Comparison of ENCODE assay signal across 14 mouse cellular contexts in the genomic region with DNA sequence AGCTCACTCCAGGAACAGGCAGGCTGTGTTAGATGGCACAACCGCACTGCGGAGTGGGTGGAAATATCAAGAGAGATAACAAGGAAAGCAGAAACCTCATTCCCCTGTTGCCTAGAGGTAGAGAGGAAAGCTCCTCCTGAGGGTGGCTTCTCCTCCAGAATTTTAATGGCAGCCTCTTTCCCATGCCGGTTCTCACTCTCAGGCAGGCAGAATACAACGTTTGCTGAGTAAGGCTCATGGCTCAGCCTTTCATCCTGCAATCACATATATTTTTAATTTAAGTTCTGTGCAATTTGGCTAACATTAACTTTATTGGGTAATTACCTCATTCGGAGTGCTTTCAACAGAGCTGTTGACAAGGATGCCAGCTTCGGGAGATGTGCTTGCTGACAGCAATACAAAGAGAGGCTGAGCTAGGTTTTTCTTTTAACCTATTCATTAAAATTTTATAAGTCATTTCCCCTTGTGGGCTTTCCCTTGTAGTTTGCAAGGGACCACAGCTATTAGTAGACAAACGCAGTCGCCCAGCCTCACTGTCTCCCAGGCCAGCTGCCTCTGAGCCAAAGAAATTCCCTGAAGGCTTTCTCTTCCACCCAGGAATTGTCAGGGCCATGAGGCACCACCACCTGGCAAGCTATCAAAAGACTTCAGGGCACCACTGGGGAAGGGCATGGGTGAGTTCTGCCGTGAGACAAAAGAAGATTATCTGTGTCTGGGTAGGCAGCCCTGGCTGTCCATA.
DNase-seq lines count a peak whose midpoint lies in the region; ATAC-seq and TF ChIP-seq lines count a peak whose summit lies in the region.
"Had no signal": no experiment of that assay in that cellular context is flagged by ENCODE, and none has a peak within 500 bp of the region (broad histone marks: within the 10 kb centered on the region; RNA-seq: fewer than 3 reads in every experiment).

No protein-coding gene starts in this region.

- no peaks in the 10 kb centered on the region for H3K4me1 ChIP-seq in limb, embryonic 14.5 days (ENCODE audit: control insufficient read depth, insufficient read depth, low read length)
- H3K4me1 ChIP-seq: heart, embryonic 15.5 days had no signal

- H3K27me3 ChIP-seq in limb, embryonic 14.5 days (ENCODE audit: control insufficient read depth, insufficient read depth, low read length) = no peaks in the 10 kb centered on the region
- H3K27me3 ChIP-seq: heart, embryonic 15.5 days had no signal

- TF ChIP-seq POLR2A in limb, embryonic 14.5 days (IDR thresholded peaks at IDR 0.05; ENCODE audit: borderline replicate concordance, extremely low read depth, insufficient read depth, insufficient read length) = no peak

- no peak for ATAC-seq in limb, embryonic 14.5 days (ENCODE audit: low FRiP score, low read depth)
- ATAC-seq: intestine, postnatal 0 days had no signal

- intact Hi-C loops in left cerebral cortex, postnatal 4 days (cut with DNase I) = no loop called here
- intact Hi-C loops in left cerebral cortex, postnatal 14 days (cut with DNase I) = no loop called here
- intact Hi-C loops in left cerebral cortex, postnatal 10 days (cut with DNase I) = no loop called here

- DNase-seq in adrenal gland, adult 2 months = peak; percentile 19
- DNase-seq in adrenal gland, adult 18-20 months (ENCODE audit: low spot score in 2 of 2) = no peak
- DNase-seq in left cerebral cortex, postnatal 4 days = peak; percentile 41
- no peak for DNase-seq in left cerebral cortex, postnatal 14 days (ENCODE audit: low spot score in 2 of 2)
- DNase-seq in limb, embryonic 14.5 days (ENCODE audit: low spot score) = peak; percentile 10
- DNase-seq in retina, postnatal 1 day = peak; percentile 37
- DNase-seq in lung, postnatal 36 days = no peak
- no peak for DNase-seq in left cerebral cortex, postnatal 10 days (ENCODE audit: extremely low spot score in 1 of 2, low spot score in 2 of 2)
- DNase-seq: gastrocnemius, postnatal 36 days; lung, adult 2 months had no signal

- 28% methylated on average over 9 of the region's 9 CpGs for WGBS in limb, embryonic 14.5 days

- no peaks in the 10 kb centered on the region for H3K9me3 ChIP-seq in limb, embryonic 14.5 days (ENCODE audit: control insufficient read depth, low read length)
- H3K9me3 ChIP-seq: heart, embryonic 15.5 days had no signal

- no peak overlapping the region for H3K4me2 ChIP-seq in limb, embryonic 14.5 days (replicated peaks; ENCODE audit: low read depth, low read length, severe bottlenecking)
- H3K4me2 ChIP-seq: heart, embryonic 15.5 days had no signal

- H3K36me3 ChIP-seq in limb, embryonic 14.5 days (ENCODE audit: control insufficient read depth, insufficient read depth, low read length) = no peaks in the 10 kb centered on the region
- H3K36me3 ChIP-seq: heart, embryonic 15.5 days had no signal

- H3K9ac ChIP-seq in limb, embryonic 14.5 days (ENCODE audit: low read depth, low read length, severe bottlenecking) = no peak overlapping the region
- H3K9ac ChIP-seq: heart, embryonic 15.5 days had no signal

- H3K27ac ChIP-seq in limb, embryonic 14.5 days (replicated peaks; ENCODE audit: low read depth, low read length) = no peak overlapping the region
- H3K27ac ChIP-seq: heart, embryonic 15.5 days; layer of hippocampus, adult 2 months had no signal

- H3K4me3 ChIP-seq in limb, embryonic 14.5 days (replicated peaks; ENCODE audit: low read length) = no peak overlapping the region
- H3K4me3 ChIP-seq: erythroblast, embryonic 14.5 days; heart, embryonic 15.5 days; layer of hippocampus, adult 2 months had no signal

Comparison
In these comparisons a context has a peak if more than half of its experiments do, and no peak if none do; other contexts are left out.
1. DNase-seq: peak in adrenal gland, adult 2 months (single experiment), left cerebral cortex, postnatal 4 days (single experiment), limb, embryonic 14.5 days (single experiment) and retina, postnatal 1 day (single experiment); none in adrenal gland, adult 18-20 months (0 of 2), left cerebral cortex, postnatal 14 days (0 of 2), lung, postnatal 36 days (single experiment) and left cerebral cortex, postnatal 10 days (0 of 2).